11 mouse cellular contexts compared by ENCODE assay signal in the genomic region with DNA sequence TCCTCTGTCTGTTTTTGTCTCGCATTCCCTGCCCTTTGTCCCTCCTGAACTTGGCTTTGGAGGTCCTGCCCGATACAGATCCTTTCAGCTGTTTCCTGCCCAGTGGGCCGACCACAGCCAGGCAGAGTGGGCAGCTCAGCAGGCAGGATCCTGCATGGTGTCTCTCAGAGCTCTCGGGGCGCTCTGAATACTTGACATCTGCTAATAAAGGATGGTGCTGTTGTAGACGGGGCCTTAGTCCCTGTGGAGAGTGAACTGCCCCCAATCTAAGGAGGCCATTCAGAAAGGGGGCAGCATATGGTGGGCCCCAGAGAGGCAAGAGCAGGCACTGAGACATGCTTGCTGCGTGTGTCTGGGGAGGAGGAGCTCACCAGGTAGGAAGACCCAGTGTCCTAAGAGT. TPM values are rescaled to one million over a fixed set of nuclear protein-coding genes. Genes with fewer than 3 reads are reported as not detected.
DNase-seq lines count a peak whose midpoint lies in the region; ATAC-seq and TF ChIP-seq lines count a peak whose summit lies in the region.
"Had no signal": no experiment of that assay in that cellular context is flagged by ENCODE, and none has a peak within 500 bp of the region (broad histone marks: within the 10 kb centered on the region; RNA-seq: fewer than 3 reads in every experiment).

No protein-coding gene starts in this region.

- no peak overlapping the region for H3K9ac ChIP-seq in liver, embryonic 12.5 days
- H3K9ac ChIP-seq in liver, postnatal 0 days (replicated peaks) = no peak overlapping the region
- no peak overlapping the region; the same call in 1 of the 2 replicates for H3K9ac ChIP-seq in heart, postnatal 0 days (replicated peaks; ENCODE audit: low read depth, low read length)

- DNase-seq in heart, adult 11 months = peak; percentile 79
- no peak for DNase-seq in heart, postnatal 25 days (ENCODE audit: low spot score)
- DNase-seq in liver, postnatal 0 days = no peak
- DNase-seq in heart, postnatal 0 days (ENCODE audit: low spot score) = no peak
- no peak for DNase-seq in adrenal gland, adult (ENCODE audit: inconsistent age in 2 of 2, low spot score in 1 of 2)
- no peak for DNase-seq in left cerebral cortex, postnatal 10 days (ENCODE audit: extremely low spot score in 1 of 2, low spot score in 2 of 2)
- DNase-seq: kidney, postnatal 4 days had no signal

- TF ChIP-seq CTCF in liver, postnatal 0 days (IDR thresholded peaks at IDR 0.05; ENCODE audit: low read depth) = no peak
- TF ChIP-seq CTCF in heart, postnatal 0 days (IDR thresholded peaks at IDR 0.05; ENCODE audit: low read depth) = no peak

- intact Hi-C loops in heart, postnatal 25 days (cut with DNase I) = no loop called here
- intact Hi-C loops in left cerebral cortex, postnatal 10 days (cut with DNase I) = no loop called here

- no peak overlapping the region for H3ac ChIP-seq in myocyte (ENCODE audit: control insufficient read depth, insufficient read length)

- peaks cover 4% of the 10 kb centered on the region; the same call in 1 of the 2 replicates for H3K36me3 ChIP-seq in liver, embryonic 12.5 days
- H3K36me3 ChIP-seq in liver, postnatal 0 days (replicated peaks; ENCODE audit: insufficient read depth, low read length) = no peaks in the 10 kb centered on the region
- 0 out of 2 replicates have a peak, but pooled peaks cover 6% of the 10 kb centered on the region for H3K36me3 ChIP-seq in heart, postnatal 0 days (replicated peaks; ENCODE audit: control insufficient read depth, insufficient read depth, low read length)
- no peaks in the 10 kb centered on the region for H3K36me3 ChIP-seq in myocyte (ENCODE audit: control insufficient read depth, insufficient read depth)

- no peaks in the 10 kb centered on the region for H3K79me2 ChIP-seq in myocyte (ENCODE audit: control insufficient read depth, insufficient read depth)

- H3K9me3 ChIP-seq in liver, embryonic 12.5 days (replicated peaks) = no peaks in the 10 kb centered on the region
- H3K9me3 ChIP-seq in liver, postnatal 0 days (ENCODE audit: low read length) = no peaks in the 10 kb centered on the region
- H3K9me3 ChIP-seq in heart, postnatal 0 days (replicated peaks; ENCODE audit: control insufficient read depth, low read length) = no peaks in the 10 kb centered on the region

- WGBS in liver, embryonic 12.5 days (ENCODE audit: insufficient replicate concordance) = 47% methylated on average over 7 of the region's 7 CpGs
- 41% methylated on average over 7 of the region's 7 CpGs for WGBS in liver, postnatal 0 days (ENCODE audit: insufficient replicate concordance)
- WGBS in heart, postnatal 0 days = 39% methylated on average over 7 of the region's 7 CpGs

- peaks cover 34% of the 10 kb centered on the region for H3K4me1 ChIP-seq in liver, embryonic 12.5 days
- H3K4me1 ChIP-seq in liver, postnatal 0 days (ENCODE audit: insufficient read depth) = peaks cover 8% of the 10 kb centered on the region
- peaks cover 31% of the 10 kb centered on the region for H3K4me1 ChIP-seq in heart, postnatal 0 days (ENCODE audit: control insufficient read depth, insufficient read depth)

- no peak overlapping the region for H3K4me3 ChIP-seq in liver, embryonic 12.5 days
- H3K4me3 ChIP-seq in liver, postnatal 0 days (ENCODE audit: low read depth, low read length) = no peak overlapping the region
- no peak overlapping the region for H3K4me3 ChIP-seq in heart, postnatal 0 days (ENCODE audit: low read depth, low read length)
- H3K4me3 ChIP-seq in myocyte = no peak overlapping the region

- no peak overlapping the region for H3K4me2 ChIP-seq in liver, embryonic 12.5 days
- no peak overlapping the region for H3K4me2 ChIP-seq in liver, postnatal 0 days (ENCODE audit: low read depth, low read length)
- H3K4me2 ChIP-seq in heart, postnatal 0 days (ENCODE audit: low read depth, low read length) = no peak overlapping the region
- no peak overlapping the region for H3K4me2 ChIP-seq in myocyte (ENCODE audit: low read depth)

- TF ChIP-seq POLR2A in myocyte (IDR thresholded peaks at IDR 0.05; ENCODE audit: insufficient read length, low read depth) = no peak

- peak overlapping the region; percentile 34 for H3K27ac ChIP-seq in liver, embryonic 12.5 days
- H3K27ac ChIP-seq in liver, postnatal 0 days (ENCODE audit: low read depth) = no peak overlapping the region
- peak overlapping the region; percentile 62 for H3K27ac ChIP-seq in heart, postnatal 0 days (ENCODE audit: low read depth)

- no peak for ATAC-seq in liver, embryonic 12.5 days
- no peak for ATAC-seq in liver, postnatal 0 days
- ATAC-seq in heart, postnatal 0 days (ENCODE audit: insufficient read depth, low read depth) = no peak

- no peak for TF ChIP-seq EP300 in liver, postnatal 0 days (IDR thresholded peaks at IDR 0.05; ENCODE audit: low read depth)
- no peak for TF ChIP-seq EP300 in heart, postnatal 0 days (IDR thresholded peaks at IDR 0.05; ENCODE audit: low read depth)

- H3K27me3 ChIP-seq in liver, embryonic 12.5 days (replicated peaks) = no peaks in the 10 kb centered on the region
- no peaks in the 10 kb centered on the region for H3K27me3 ChIP-seq in liver, postnatal 0 days (ENCODE audit: insufficient read depth, low read length)
- H3K27me3 ChIP-seq in heart, postnatal 0 days (ENCODE audit: control insufficient read depth, insufficient read depth, low read length) = no peaks in the 10 kb centered on the region
- H3K27me3 ChIP-seq in myocyte (ENCODE audit: control insufficient read depth, insufficient read depth, insufficient read length) = no peaks in the 10 kb centered on the region

TF ChIP-seq in myocyte, 11 proteins besides CTCF, POLR2A, EP300 and RAD21:
- TF ChIP-seq MYOD1 (IDR thresholded peaks at IDR 0.05; ENCODE audit: control insufficient read depth in 1 of 3, insufficient read length in 2 of 3, low read depth in 2 of 3) = peak in 1 of 3 experiments; percentile 3
- TF ChIP-seq USF1 (IDR thresholded peaks at IDR 0.05; ENCODE audit: low read depth) = no peak
- no peak for TF ChIP-seq SRF (IDR thresholded peaks at IDR 0.05; ENCODE audit: control insufficient read depth, insufficient read length, low read depth)
- TF ChIP-seq POLR2AphosphoS2 (IDR thresholded peaks at IDR 0.05; ENCODE audit: insufficient read length, low read depth) = no peak
- peak in 2 of 3 experiments; percentile 28 to 47 for TF ChIP-seq MYOG (IDR thresholded peaks at IDR 0.05; ENCODE audit: control insufficient read depth in 1 of 3, insufficient read depth in 1 of 3, insufficient read length in 2 of 3, low read depth in 2 of 3)

RNA-seq across cellular contexts. Expression of a gene that starts 53.6 kb away (rescaled TPM):
- 10 to 100 TPM; 39.8 to 40.1 TPM for total RNA-seq in heart, postnatal 25 days (2021)
- 0.41 TPM in 1 of 2 replicates, not detected in the other for polyA plus RNA-seq in liver, embryonic 12.5 days (2016; fragmentation: Nextera tagmentation; extraction: Ambion mirVana)
- not detected in 2 replicates for polyA plus RNA-seq in liver, postnatal 0 days (2015; fragmentation: Nextera tagmentation; extraction: Ambion mirVana)
- total RNA-seq in heart, postnatal 0 days (2014; rRNA removed; ENCODE audit: low replicate concordance) = 182 and 283 TPM in 2 replicates
- 324 and 415 TPM in 2 replicates for polyA plus RNA-seq in heart, postnatal 0 days (2015; fragmentation: Nextera tagmentation; extraction: Ambion mirVana)
- not detected for polyA plus RNA-seq in myocyte (2012; fragmentation: generic; extraction: Trizol)
- total RNA-seq in left cerebral cortex, postnatal 10 days (2021) = not detected
- total RNA-seq: gastrocnemius, adult 18-20 months; left cerebral cortex, postnatal 36 days had no signal

RNA-seq across cellular contexts. Expression of a gene that starts 57.8 kb away (rescaled TPM):
- 10 to 100 TPM; 48.8 to 97.8 TPM for total RNA-seq in heart, postnatal 25 days (2021)
- 14.3 and 15.9 TPM in 2 replicates for polyA plus RNA-seq in liver, embryonic 12.5 days (2016; fragmentation: Nextera tagmentation; extraction: Ambion mirVana)
- polyA plus RNA-seq in liver, postnatal 0 days (2015; fragmentation: Nextera tagmentation; extraction: Ambion mirVana) = 9.9 and 12.0 TPM in 2 replicates
- total RNA-seq in heart, postnatal 0 days (2014; rRNA removed; ENCODE audit: low replicate concordance) = 83.7 and 94.7 TPM in 2 replicates
- 52.8 and 64.6 TPM in 2 replicates for polyA plus RNA-seq in heart, postnatal 0 days (2015; fragmentation: Nextera tagmentation; extraction: Ambion mirVana)
- 20.2 TPM for polyA plus RNA-seq in myocyte (2012; fragmentation: generic; extraction: Trizol)
- total RNA-seq in left cerebral cortex, postnatal 10 days (2021) = 10 to 100 TPM; 49.3 to 53.5 TPM

Comparison
In these comparisons a context has a peak if more than half of its experiments do, and no peak if none do; other contexts are left out.
1. RNA of a gene that starts 53.6 kb away (polyA plus RNA-seq): 324 to 415 TPM in heart, postnatal 0 days; 0.41 TPM in liver, embryonic 12.5 days, not detected in liver, postnatal 0 days and not detected in myocyte (single experiment); every median in the first group is over 100 times any median in the second.